In genomic region chr11:77630257-77630670, GRCm38 (mm10) we compare ENCODE assay signal across 8 mouse cellular contexts. TPM values are rescaled to one million over a fixed set of nuclear protein-coding genes. Genes with fewer than 3 reads are reported as not detected.
A peak's percentile ranks its signal among the peaks of the same experiment; 100 is the strongest.
DNase-seq lines count a peak whose midpoint lies in the region; ATAC-seq and TF ChIP-seq lines count a peak whose summit lies in the region.

No protein-coding gene starts in this region.

- H3K4me2 ChIP-seq in forebrain, embryonic 12.5 days = peak overlapping the region; percentile 48
- peak overlapping the region; percentile 76 for H3K4me2 ChIP-seq in heart, postnatal 0 days (ENCODE audit: low read depth, low read length)
- peak overlapping the region; percentile 82 for H3K4me2 ChIP-seq in liver, postnatal 0 days (ENCODE audit: low read depth, low read length)
- peak overlapping the region; percentile 43 for H3K4me2 ChIP-seq in neural tube, embryonic 14.5 days (ENCODE audit: low read depth, low read length)

- peak overlapping the region; percentile 71 for H3K4me3 ChIP-seq in ES-Bruce4 (ENCODE audit: low read depth, low read length)
- H3K4me3 ChIP-seq in forebrain, embryonic 12.5 days (replicated peaks) = peak overlapping the region; percentile 24
- peak overlapping the region; percentile 47 for H3K4me3 ChIP-seq in heart, postnatal 0 days (ENCODE audit: low read depth, low read length)
- peak overlapping the region; percentile 28 for H3K4me3 ChIP-seq in liver, postnatal 0 days (ENCODE audit: low read depth, low read length)
- no peak overlapping the region for H3K4me3 ChIP-seq in neural tube, embryonic 14.5 days (ENCODE audit: low read depth, low read length)

- no peak for TF ChIP-seq POLR2A in ES-Bruce4 (IDR thresholded peaks at IDR 0.05; ENCODE audit: insufficient read depth, low read length)

- H3K27me3 ChIP-seq in ES-Bruce4 (ENCODE audit: control insufficient read depth, insufficient read depth, low read length, poor library complexity, severe bottlenecking) = no peaks in the 10 kb centered on the region
- H3K27me3 ChIP-seq in forebrain, embryonic 12.5 days = no peaks in the 10 kb centered on the region
- H3K27me3 ChIP-seq in heart, postnatal 0 days (ENCODE audit: control insufficient read depth, insufficient read depth, low read length) = no peaks in the 10 kb centered on the region
- H3K27me3 ChIP-seq in liver, postnatal 0 days (ENCODE audit: insufficient read depth, low read length) = no peaks in the 10 kb centered on the region
- no peaks in the 10 kb centered on the region for H3K27me3 ChIP-seq in neural tube, embryonic 14.5 days (ENCODE audit: control insufficient read depth, insufficient read depth, low read length)

- TF ChIP-seq EP300 in ES-Bruce4 (IDR thresholded peaks at IDR 0.05; ENCODE audit: insufficient read depth, low read depth, low read length) = 0 out of 2 replicates have a peak, but pooled peaks have one; percentile 38
- TF ChIP-seq EP300 in heart, postnatal 0 days (IDR thresholded peaks at IDR 0.05; ENCODE audit: low read depth) = no peak
- no peak for TF ChIP-seq EP300 in liver, postnatal 0 days (IDR thresholded peaks at IDR 0.05; ENCODE audit: low read depth)

- H3K9ac ChIP-seq in ES-Bruce4 (ENCODE audit: low read depth, poor library complexity, severe bottlenecking) = peak overlapping the region; percentile 61
- peak overlapping the region; percentile 45; the same call in 1 of the 2 replicates for H3K9ac ChIP-seq in forebrain, embryonic 12.5 days
- H3K9ac ChIP-seq in heart, postnatal 0 days (replicated peaks; ENCODE audit: low read depth, low read length) = no peak overlapping the region; the same call in 1 of the 2 replicates
- H3K9ac ChIP-seq in liver, postnatal 0 days (replicated peaks) = peak overlapping the region; percentile 52; the same call in 1 of the 2 replicates
- no peak overlapping the region for H3K9ac ChIP-seq in neural tube, embryonic 14.5 days (replicated peaks; ENCODE audit: low read depth, low read length)

- peak; percentile 77 for DNase-seq in c-Kit-positive CD71-positive TER-119-negative erythroid progenitor cells, embryonic 14.5 days (ENCODE audit: low read depth)
- DNase-seq in heart, postnatal 0 days (ENCODE audit: low spot score) = peak; percentile 67
- peak; percentile 85 to 89 for DNase-seq in kidney, postnatal 4 days
- peak; percentile 83 for DNase-seq in liver, postnatal 0 days
- peak; percentile 85 for DNase-seq in testis, postnatal 10 days (ENCODE audit: low spot score)

- no peaks in the 10 kb centered on the region for H3K9me3 ChIP-seq in ES-Bruce4 (replicated peaks; ENCODE audit: control insufficient read depth, insufficient read depth, low read length, poor library complexity, severe bottlenecking)
- no peaks in the 10 kb centered on the region for H3K9me3 ChIP-seq in forebrain, embryonic 12.5 days
- H3K9me3 ChIP-seq in heart, postnatal 0 days (replicated peaks; ENCODE audit: control insufficient read depth, low read length) = no peaks in the 10 kb centered on the region
- no peaks in the 10 kb centered on the region for H3K9me3 ChIP-seq in liver, postnatal 0 days (ENCODE audit: low read length)
- H3K9me3 ChIP-seq in neural tube, embryonic 14.5 days (ENCODE audit: control insufficient read depth, low read length) = no peaks in the 10 kb centered on the region

- ATAC-seq in forebrain, embryonic 12.5 days (ENCODE audit: low FRiP score) = peak; percentile 60; the same call in 1 of the 2 replicates
- ATAC-seq in heart, postnatal 0 days (ENCODE audit: insufficient read depth, low read depth) = peak; percentile 62; the same call in 1 of the 2 replicates
- ATAC-seq in liver, postnatal 0 days = peak; percentile 55; the same call in 1 of the 2 replicates
- ATAC-seq in neural tube, embryonic 14.5 days (ENCODE audit: low read depth) = no peak; the same call in 1 of the 2 replicates

- peak; percentile 86 for TF ChIP-seq CTCF in ES-Bruce4 (IDR thresholded peaks at IDR 0.05; ENCODE audit: low read depth, low read length)
- TF ChIP-seq CTCF in heart, postnatal 0 days (IDR thresholded peaks at IDR 0.05; ENCODE audit: low read depth) = peak; percentile 83
- peak; percentile 97 for TF ChIP-seq CTCF in liver, postnatal 0 days (IDR thresholded peaks at IDR 0.05; ENCODE audit: low read depth)

- no peaks in the 10 kb centered on the region for H3K4me1 ChIP-seq in ES-Bruce4 (ENCODE audit: control insufficient read depth, insufficient read depth, low read length)
- peaks cover 16% of the 10 kb centered on the region for H3K4me1 ChIP-seq in forebrain, embryonic 12.5 days
- H3K4me1 ChIP-seq in heart, postnatal 0 days (ENCODE audit: control insufficient read depth, insufficient read depth) = no peaks in the 10 kb centered on the region
- H3K4me1 ChIP-seq in liver, postnatal 0 days (ENCODE audit: insufficient read depth) = peaks cover 12% of the 10 kb centered on the region
- 0 out of 2 replicates have a peak, but pooled peaks cover 2% of the 10 kb centered on the region for H3K4me1 ChIP-seq in neural tube, embryonic 14.5 days (ENCODE audit: control insufficient read depth, insufficient read depth, low read length)

- no peaks in the 10 kb centered on the region for H3K36me3 ChIP-seq in ES-Bruce4 (ENCODE audit: control insufficient read depth, insufficient read depth, low read length, poor library complexity, severe bottlenecking)
- no peaks in the 10 kb centered on the region for H3K36me3 ChIP-seq in forebrain, embryonic 12.5 days (replicated peaks)
- no peaks in the 10 kb centered on the region for H3K36me3 ChIP-seq in heart, postnatal 0 days (replicated peaks; ENCODE audit: control insufficient read depth, insufficient read depth, low read length)
- no peaks in the 10 kb centered on the region for H3K36me3 ChIP-seq in liver, postnatal 0 days (replicated peaks; ENCODE audit: insufficient read depth, low read length)
- H3K36me3 ChIP-seq in neural tube, embryonic 14.5 days (ENCODE audit: control insufficient read depth, insufficient read depth, low read length) = no peaks in the 10 kb centered on the region

- WGBS in forebrain, embryonic 12.5 days = 14% methylated on average over 8 of the region's 8 CpGs
- WGBS in heart, postnatal 0 days = 7% methylated on average over 8 of the region's 8 CpGs
- 10% methylated on average over 8 of the region's 8 CpGs for WGBS in liver, postnatal 0 days (ENCODE audit: insufficient replicate concordance)
- WGBS in neural tube, embryonic 14.5 days = 15% methylated on average over 8 of the region's 8 CpGs

- H3K27ac ChIP-seq in ES-Bruce4 (ENCODE audit: insufficient read depth, low read length) = no peak overlapping the region
- no peak overlapping the region for H3K27ac ChIP-seq in forebrain, embryonic 12.5 days
- no peak overlapping the region for H3K27ac ChIP-seq in heart, postnatal 0 days (ENCODE audit: low read depth)
- H3K27ac ChIP-seq in liver, postnatal 0 days (ENCODE audit: low read depth) = no peak overlapping the region
- H3K27ac ChIP-seq in neural tube, embryonic 14.5 days (ENCODE audit: low read depth, low read length) = no peak overlapping the region

RNA-seq across cellular contexts. Expression of gene Taok1, which starts 22.6 kb away (rescaled TPM):
- 48.1 and 50.5 TPM in 2 replicates for polyA plus RNA-seq in ES-Bruce4 (2011; ENCODE audit: insufficient read depth, insufficient read length, low read depth, missing spikeins)
- polyA plus RNA-seq in forebrain, embryonic 12.5 days (2016; fragmentation: Nextera tagmentation; extraction: Ambion mirVana) = 27.7 and 28.5 TPM in 2 replicates
- total RNA-seq in heart, postnatal 0 days (2014; rRNA removed; ENCODE audit: low replicate concordance) = 29.5 and 35.9 TPM in 2 replicates
- 13.7 and 14.2 TPM in 2 replicates for polyA plus RNA-seq in heart, postnatal 0 days (2015; fragmentation: Nextera tagmentation; extraction: Ambion mirVana)
- 4.8 and 5.0 TPM in 2 replicates for polyA plus RNA-seq in liver, postnatal 0 days (2015; fragmentation: Nextera tagmentation; extraction: Ambion mirVana)
- polyA plus RNA-seq in neural tube, embryonic 14.5 days (2014; fragmentation: Nextera tagmentation; extraction: Ambion mirVana) = 30.6 and 32.1 TPM in 2 replicates

RNA-seq across cellular contexts. Expression of gene Nufip2, which starts 55.7 kb away (rescaled TPM):
- polyA plus RNA-seq in ES-Bruce4 (2011; ENCODE audit: insufficient read depth, insufficient read length, low read depth, missing spikeins) = 133 and 139 TPM in 2 replicates
- 5.3 and 5.5 TPM in 2 replicates for polyA plus RNA-seq in forebrain, embryonic 12.5 days (2016; fragmentation: Nextera tagmentation; extraction: Ambion mirVana)
- 30.5 and 55.1 TPM in 2 replicates for total RNA-seq in heart, postnatal 0 days (2014; rRNA removed; ENCODE audit: low replicate concordance)
- 3.0 and 3.5 TPM in 2 replicates for polyA plus RNA-seq in heart, postnatal 0 days (2015; fragmentation: Nextera tagmentation; extraction: Ambion mirVana)
- 2.0 and 2.4 TPM in 2 replicates for polyA plus RNA-seq in liver, postnatal 0 days (2015; fragmentation: Nextera tagmentation; extraction: Ambion mirVana)
- 4.4 and 7.3 TPM in 2 replicates for polyA plus RNA-seq in neural tube, embryonic 14.5 days (2014; fragmentation: Nextera tagmentation; extraction: Ambion mirVana)

Comparison
In these comparisons a context has a peak if more than half of its experiments do, and no peak if none do; other contexts are left out.
1. H3K9ac ChIP-seq: peak in ES-Bruce4 (single experiment), forebrain, embryonic 12.5 days (single experiment) and liver, postnatal 0 days (single experiment); none in heart, postnatal 0 days (single experiment) and neural tube, embryonic 14.5 days (single experiment).
2. RNA of gene Nufip2, which starts 55.7 kb away (polyA plus RNA-seq): 133 to 139 TPM in ES-Bruce4; 4.4 to 7.3 TPM in neural tube, embryonic 14.5 days, 5.3 to 5.5 TPM in forebrain, embryonic 12.5 days, 3.0 to 3.5 TPM in heart, postnatal 0 days and 2.0 to 2.4 TPM in liver, postnatal 0 days; every median in the first group is over 10 times any median in the second.
3. Peak in every context shown above with its lines, with median percentiles within 50 percentile points of each other: CTCF ChIP-seq, DNase-seq and H3K4me2 ChIP-seq.